Mouse (Mus musculus) heart, adult 2 months (tissue): ENCODE measurements around the gene Slc39a13. TPM values are rescaled to one million over a fixed set of nuclear protein-coding genes. Genes with fewer than 3 reads are reported as not detected.

ENCODE experiments used
- DNase-seq, 2 experiments: peaks; one replicate each; pipeline ENCODE4 v3.0.0; 2021
- H3K27ac ChIP-seq: fragments of 200-600 bp; 2 replicates; pipeline ENCODE4 v1.8.1; 2022
- H3K27me3 ChIP-seq: fragments of 200-500 bp; 2 replicates; pipeline ENCODE4 v1.6.1; 2012; ENCODE audit warnings: mild to moderate bottlenecking, low read length, inconsistent platforms, mixed read lengths; ENCODE audit not compliant: control insufficient read depth, insufficient read depth
- H3K36me3 ChIP-seq: fragments of 200-500 bp; 2 replicates; pipeline ENCODE4 v1.6.1; 2012; ENCODE audit warnings: low read length, inconsistent platforms; ENCODE audit not compliant: control insufficient read depth, insufficient read depth
- H3K4me1 ChIP-seq: fragments of 200-500 bp; 2 replicates; pipeline ENCODE4 v1.6.1; 2011; ENCODE audit warnings: low read length; ENCODE audit not compliant: control insufficient read depth, insufficient read depth
- H3K4me3 ChIP-seq: fragments of 200-600 bp; 2 replicates; pipeline ENCODE4 v1.8.1; 2022
- H3K79me2 ChIP-seq: fragments of 200-500 bp; replicated peaks from 2 replicates; pipeline ENCODE4 v1.6.1; 2012; ENCODE audit warnings: mild to moderate bottlenecking, inconsistent platforms, low read length, moderate library complexity, mixed read lengths; ENCODE audit not compliant: control insufficient read depth, insufficient read depth
- H3K9ac ChIP-seq: fragments of 200-500 bp; 2 replicates; pipeline ENCODE4 v1.6.1; 2012; ENCODE audit warnings: low read depth, mild to moderate bottlenecking, control low read depth, inconsistent platforms, low read length, mixed read lengths
- CTCF ChIP-seq: fragments of 200-600 bp; IDR thresholded peaks from 2 replicates; pipeline ENCODE4 v1.8.1; 2022; ENCODE audit warnings: antibody characterized with exemption, mild to moderate bottlenecking, moderate library complexity
- EP300 ChIP-seq: fragments of 200-500 bp; IDR thresholded peaks from 2 replicates; pipeline ENCODE4 v1.6.1; 2011; ENCODE audit warnings: low read depth, low read length, control low read depth; ENCODE audit not compliant: insufficient read depth
- POLR2A ChIP-seq: fragments of 200-500 bp; IDR thresholded peaks from 2 replicates; pipeline ENCODE4 v1.6.1; 2011; ENCODE audit warnings: mild to moderate bottlenecking, low read depth, low read length, control low read depth; ENCODE audit not compliant: insufficient read depth
- WGBS: fragments of 180-500 bp; shearing (Covaris S2); methylation state at CpG from one replicate; pipeline ENCODE4 v1.1.7; 2018; 5-methylcytosine and 5-hydroxymethylcytosine counted together
- intact Hi-C: fragments of 180-260 bp; cut with DNase I; formaldehyde crosslinking; loops from one replicate; pipeline ENCODE4 v1.15.1; 2025
- polyA plus RNA-seq: library from polyadenylated mRNA; depleted of rRNA; stranded (reverse); fragments of >200 nt; gene quantifications from 2 replicates; pipeline ENCODE4 v1.2.3, GENCODE M21; 2012
- total RNA-seq, 2 experiments: library from RNA; stranded (reverse); gene quantifications; 2 replicates each; pipeline ENCODE4 v1.2.3; 2021

Slc39a13 gene
- total and polyA plus RNA-seq, 3 experiments = 21.1 to 57.3 (median 22.3) TPM

- 62% methylated on average over 10 of the region's 10 CpGs for WGBS
- TF ChIP-seq POLR2A (peak; percentile 42; the same call in 1 of the 2 replicates), EP300 (0 out of 2 replicates have a peak, but pooled peaks have one; percentile 61), CTCF (peak; percentile 80)
- Histone ChIP-seq H3K9ac (no peak overlapping the region), H3K27ac (no peak overlapping the region; the same call in 1 of the 2 replicates), H3K27me3 (no peaks in the 10 kb centered on the region), H3K79me2 (no peaks in the 10 kb centered on the region), H3K4me3 (no peak overlapping the region), H3K36me3 (0 out of 2 replicates have a peak, but pooled peaks cover 4% of the 10 kb centered on the region), H3K4me1 (peaks cover 6% of the 10 kb centered on the region)
- peak in 1 of 2 experiments; percentile 48 for DNase-seq
- intact Hi-C loops = loop anchor here (2.0 kb wide), 2 partner anchors 44 to 194 kb away; no protein-coding TSS in a partner anchor
Measured at GRCm38 (mm10) chr2:91060544-91061355, 9.5 kb downstream of the Slc39a13 start.

- WGBS = 95% methylated on average over 2 of the region's 2 CpGs
- Histone ChIP-seq H3K4me1 (peaks cover 10% of the 10 kb centered on the region), H3K36me3 (peaks cover 4% of the 10 kb centered on the region; the same call in 1 of the 2 replicates), H3K79me2 (no peaks in the 10 kb centered on the region), H3K4me3 (no peak overlapping the region), H3K27me3 (no peaks in the 10 kb centered on the region), H3K9ac (no peak overlapping the region), H3K27ac (no peak overlapping the region)
- TF ChIP-seq EP300 = no peak
- no peak for TF ChIP-seq CTCF
- no peak for TF ChIP-seq POLR2A
- intact Hi-C loops = no loop called here
- DNase-seq = no peak
Measured at GRCm38 (mm10) chr2:91059376-91059775, 10.8 kb downstream of the Slc39a13 start.

GRCm38 (mm10) chr2:91058435-91058834, 11.8 kb downstream of the Slc39a13 start:
- Histone ChIP-seq H3K9ac (no peak overlapping the region), H3K4me1 (peaks cover 10% of the 10 kb centered on the region), H3K4me3 (no peak overlapping the region), H3K27ac (no peak overlapping the region), H3K36me3 (peaks cover 4% of the 10 kb centered on the region; the same call in 1 of the 2 replicates), H3K79me2 (no peaks in the 10 kb centered on the region), H3K27me3 (no peaks in the 10 kb centered on the region)
- TF ChIP-seq EP300 = no peak
- no peak for TF ChIP-seq POLR2A
- no peak for TF ChIP-seq CTCF
- no peak for DNase-seq
- intact Hi-C loops = no loop called here
- 91% methylated on average over 5 of the region's 5 CpGs for WGBS

GRCm38 (mm10) chr2:91053934-91054382, 16.3 kb downstream of the Slc39a13 start, which contains the start of gene Psmc3:
Psmc3 (plus strand) TSS chr2:91054009.
- DNase-seq = peak; percentile 98
- TF ChIP-seq POLR2A (peak; percentile 87), CTCF (0 out of 2 replicates have a peak, but pooled peaks have one; percentile 3), EP300 (peak; percentile 46; the same call in 1 of the 2 replicates)
- H3K79me2 ChIP-seq = no peaks in the 10 kb centered on the region
- peak within 1 kb of the TSS; percentile 81 for H3K9ac ChIP-seq
- H3K27ac ChIP-seq = peak within 1 kb of the TSS; percentile 93
- under 1% methylated on average over 40 of the region's 40 CpGs for WGBS
- peaks cover 5% of the 10 kb centered on the region for H3K4me1 ChIP-seq
- H3K4me3 ChIP-seq = peak within 1 kb of the TSS; percentile 85
- H3K36me3 ChIP-seq = no peaks in the 10 kb centered on the region; the same call in 1 of the 2 replicates
- intact Hi-C loops = loop anchor here (1.0 to 5.0 kb wide), 4 partner anchors 16 to 137 kb away; partner anchors contain the start of genes Celf1 and Slc39a13
- H3K27me3 ChIP-seq = no peaks in the 10 kb centered on the region

GRCm38 (mm10) chr2:91053181-91053933, 16.9 kb downstream of the Slc39a13 start:
- Histone ChIP-seq H3K36me3 (no peaks in the 10 kb centered on the region; the same call in 1 of the 2 replicates), H3K79me2 (no peaks in the 10 kb centered on the region), H3K4me1 (peaks cover 5% of the 10 kb centered on the region), H3K9ac (peak overlapping the region; percentile 35; the same call in 1 of the 2 replicates), H3K27me3 (no peaks in the 10 kb centered on the region), H3K27ac (peak overlapping the region; percentile 93), H3K4me3 (peak overlapping the region; percentile 85)
- no peak for DNase-seq
- intact Hi-C loops = loop anchor here (5.0 kb wide), 3 partner anchors 36 to 136 kb away; partner anchors contain the start of gene Celf1
- no peak for TF ChIP-seq EP300
- no peak for TF ChIP-seq CTCF
- TF ChIP-seq POLR2A = no peak
- WGBS = 0% methylated on average over 6 of the region's 6 CpGs
